Mouse (Mus musculus): ENCODE results near the gene Selenok.
A peak's percentile ranks its signal among the peaks of the same experiment; 100 is the strongest.

GRCm38 (mm10) chr14:29978254-29979204 lies 10.4 kb downstream of the Selenok start, which contains the start of gene Actr8:
- TF ChIP-seq CTCF (IDR thresholded peaks at IDR 0.05; ENCODE audit: extremely low read depth, insufficient read length, insufficient replicate concordance, low read depth, low read length) (no peak), POLR2A (IDR thresholded peaks at IDR 0.05; ENCODE audit: low read depth, low read length) (0 out of 2 replicates have a peak, but pooled peaks have one; percentile 44)
